Mouse (Mus musculus): ENCODE measurements around the gene Igfn1.

- TF ChIP-seq GATA1 (IDR thresholded peaks at IDR 0.05; ENCODE audit: borderline replicate concordance, low read length) (peak; percentile 44; the same call in 1 of the 3 replicates), FLI1 (IDR thresholded peaks at IDR 0.05; ENCODE audit: low read length) (no peak)
These were observed 8.8 kb upstream of the Igfn1 start for GRCm38 (mm10) chr1:136014796-136015502.
